Mouse (Mus musculus): ENCODE data around the gene Nckap5.

DNA sequence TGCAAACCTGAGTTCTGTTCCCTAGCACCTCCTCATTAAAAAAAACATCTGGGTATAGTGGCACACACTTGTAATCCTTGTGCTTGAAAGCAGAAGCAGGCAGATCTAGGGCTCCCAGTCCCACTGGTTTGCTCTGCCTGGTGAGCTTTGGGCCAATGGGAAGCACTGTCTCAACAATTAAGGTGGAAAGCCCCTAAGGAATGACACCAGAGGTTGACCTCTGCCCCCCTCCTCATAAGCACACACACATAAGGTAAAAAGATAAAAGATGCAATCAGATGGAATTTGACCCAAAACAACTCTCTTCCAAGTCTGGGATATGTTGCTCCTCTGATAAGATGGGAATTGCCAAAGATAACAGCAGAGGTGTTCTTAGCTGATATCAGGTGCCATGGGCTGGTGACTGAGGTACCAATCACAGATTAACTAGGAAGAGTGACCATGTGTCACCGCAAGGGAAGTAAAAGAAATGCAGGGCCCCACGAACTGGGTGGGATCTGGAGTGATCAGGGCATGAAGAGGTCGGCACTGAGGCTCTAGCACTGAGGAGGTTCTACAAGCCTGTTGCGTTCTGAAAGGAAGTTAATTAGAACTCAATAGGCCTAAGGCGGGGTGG lies 110.8 kb downstream of the Nckap5 start:
- TF ChIP-seq EP300 (IDR thresholded peaks at IDR 0.05; ENCODE audit: low read depth in 1 of 2, low read length in 2 of 2) (no peak), CTCF (IDR thresholded peaks at IDR 0.05 in 2 of 3, conservative IDR thresholded peaks at IDR 0.05 in 1 of 3; ENCODE audit: control insufficient read depth in 1 of 3, insufficient read depth in 1 of 3, low read depth in 2 of 3, low read length in 3 of 3, poor library complexity in 1 of 3, severe bottlenecking in 1 of 3) (no peak), ETS1 (IDR thresholded peaks at IDR 0.05; ENCODE audit: low read depth, low read length) (no peak)

All from MEL (cell line).